Mouse (Mus musculus): ENCODE results near the gene Pnpla6.
A peak's percentile ranks its signal among the peaks of the same experiment; 100 is the strongest.

Pnpla6 gene

DNA sequence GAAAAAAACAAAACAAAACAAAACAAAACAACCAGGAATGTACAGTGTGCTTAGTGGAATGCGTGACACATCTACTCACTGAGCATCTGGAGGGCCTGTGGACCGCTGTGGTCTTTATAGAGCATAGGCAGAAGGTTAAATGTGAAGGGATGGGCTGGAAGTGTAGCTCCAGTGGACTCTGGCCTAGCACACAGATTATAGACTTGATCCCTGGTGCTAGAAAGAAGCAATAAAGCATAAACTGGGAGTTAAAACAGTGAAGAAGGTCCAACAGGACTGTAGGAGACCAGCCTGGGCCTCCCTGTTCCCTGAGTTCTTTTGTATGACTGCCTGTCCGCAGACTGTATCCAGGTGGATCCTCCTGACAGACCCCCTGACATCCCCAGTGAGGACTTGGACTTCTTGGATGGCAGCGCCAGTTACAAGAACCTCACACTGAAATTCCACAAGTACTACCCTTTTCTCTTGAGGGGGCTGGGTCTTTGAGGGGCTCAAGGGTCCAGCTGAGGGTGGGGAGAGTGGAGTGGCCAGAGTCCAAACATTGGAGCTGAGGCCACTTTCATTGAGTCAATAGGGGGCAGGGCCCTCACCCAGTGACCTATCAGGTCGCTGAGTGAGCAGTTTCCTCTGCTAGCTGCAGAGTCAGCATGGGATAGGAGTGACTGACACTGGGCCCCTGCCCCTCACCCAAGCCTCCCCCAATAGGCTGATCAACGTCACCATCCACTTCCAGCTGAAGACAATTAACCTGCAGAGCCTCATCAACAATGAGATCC is 7.0 kb upstream of the Pnpla6 start:
- DNase-seq (ENCODE audit: low spot score in 2 of 2): no peak

DNA sequence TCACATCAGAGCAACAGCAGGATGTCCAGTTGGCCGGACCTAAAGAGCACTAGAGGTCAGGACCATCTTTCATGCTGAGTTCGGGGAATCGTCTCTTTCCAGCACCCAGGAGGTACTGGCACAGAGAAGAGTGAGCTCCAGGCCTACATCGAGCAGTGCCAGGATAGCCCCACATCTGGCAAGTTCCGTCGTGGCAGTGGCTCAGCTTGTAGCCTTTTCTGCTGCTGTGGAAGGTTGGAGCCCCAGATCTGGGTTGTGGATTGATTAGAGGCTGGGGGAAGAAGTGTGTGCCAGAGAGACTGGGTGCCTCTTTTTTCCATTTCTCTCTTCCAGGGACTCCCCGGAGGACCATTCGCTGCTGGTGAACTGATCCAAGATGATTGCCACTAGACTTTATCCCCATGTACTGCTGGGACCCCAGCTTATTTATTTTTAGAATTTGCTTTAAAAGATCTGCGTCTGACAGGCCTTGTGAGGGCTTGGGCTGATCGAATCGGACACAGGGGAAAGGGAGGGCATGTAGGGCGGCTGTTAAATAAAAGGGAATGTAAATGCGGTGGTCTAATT is 420 bp upstream of the Pnpla6 start:
- DNase-seq (ENCODE audit: low spot score in 2 of 2): no peak

DNA sequence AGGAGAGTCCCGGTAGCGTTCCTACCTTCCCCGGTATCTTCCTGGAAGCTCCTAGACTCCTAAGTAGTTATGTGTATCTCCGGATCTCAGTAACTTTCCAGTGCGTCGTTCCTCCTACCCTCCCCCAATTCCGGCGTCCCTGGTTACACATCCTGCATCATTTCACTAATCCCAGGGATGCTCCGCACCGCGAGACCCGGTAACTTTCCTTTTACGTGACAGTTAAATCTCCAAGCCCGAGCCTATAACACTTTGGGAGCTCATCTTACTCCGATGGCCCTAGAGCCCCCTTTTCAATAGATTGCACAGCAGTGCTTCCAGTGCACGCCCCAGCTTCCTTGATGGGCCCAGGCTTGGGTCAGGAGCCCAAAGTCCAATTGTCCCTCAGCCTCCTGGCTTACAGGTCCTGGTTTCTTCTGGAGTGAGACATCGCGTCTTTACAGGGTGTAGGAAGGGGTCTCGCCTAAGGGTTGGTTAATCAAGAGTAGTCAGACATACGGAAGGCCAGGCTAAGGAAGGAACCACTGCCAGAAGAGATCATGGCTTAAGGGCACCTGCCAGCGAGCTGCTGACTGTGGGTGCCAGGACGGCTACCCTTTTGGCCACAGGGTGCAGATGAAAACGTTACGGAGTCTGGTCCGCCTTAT is 710 bp downstream of the Pnpla6 start:
- DNase-seq (ENCODE audit: low spot score in 2 of 2): no peak

DNA sequence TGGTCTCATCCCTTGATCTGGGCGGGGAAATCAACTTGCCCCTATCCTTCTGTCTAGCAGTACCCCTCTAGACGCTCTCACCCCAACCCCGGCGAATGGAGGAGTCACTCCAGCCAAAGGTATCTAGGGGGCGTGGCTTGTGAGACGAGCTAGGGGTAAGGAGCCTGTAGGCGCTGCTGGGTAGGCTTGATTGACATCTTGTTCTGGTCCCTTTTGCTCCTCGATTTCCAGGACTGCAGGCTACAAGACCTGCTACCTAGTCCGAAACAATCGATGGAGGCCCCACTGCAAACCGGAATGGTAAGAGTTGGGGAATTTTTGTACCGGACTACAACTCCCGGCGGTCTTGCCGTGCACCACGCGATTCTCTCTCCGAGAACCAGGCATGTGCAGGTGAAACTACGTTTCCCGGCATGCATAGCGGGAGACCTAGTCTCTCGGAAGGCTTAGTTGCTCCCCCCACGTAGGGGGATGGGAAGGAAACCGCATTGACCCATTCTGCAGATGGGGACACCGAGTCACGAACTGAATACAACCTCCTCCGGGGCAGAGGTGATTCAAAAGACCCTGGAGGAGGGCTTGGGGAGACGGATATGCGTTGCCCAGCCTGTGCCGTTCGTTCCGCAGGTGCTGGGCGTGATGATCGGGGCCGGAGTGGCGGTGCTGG is 1.4 kb downstream of the Pnpla6 start:
- DNase-seq (ENCODE audit: low spot score in 2 of 2): peak; percentile 92

DNA sequence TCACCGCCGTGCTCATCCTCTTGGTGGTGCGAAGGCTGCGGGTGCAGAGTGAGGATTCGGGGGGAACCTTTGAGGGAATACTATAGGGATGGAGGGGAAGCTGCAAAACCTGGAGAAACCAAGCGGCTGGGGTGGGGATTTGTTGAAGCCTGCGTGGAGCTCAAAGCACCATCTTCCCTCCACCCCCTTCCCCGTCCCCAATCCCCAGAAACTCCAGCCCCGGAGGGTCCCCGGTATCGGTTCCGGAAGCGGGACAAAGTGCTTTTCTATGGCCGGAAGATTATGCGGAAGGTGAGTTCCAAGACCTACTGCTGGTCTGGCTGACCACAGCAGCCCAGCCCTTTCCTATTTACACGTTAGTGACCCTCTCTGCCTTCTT is 1.9 kb downstream of the Pnpla6 start:
- DNase-seq (ENCODE audit: low spot score in 2 of 2): no peak

DNA sequence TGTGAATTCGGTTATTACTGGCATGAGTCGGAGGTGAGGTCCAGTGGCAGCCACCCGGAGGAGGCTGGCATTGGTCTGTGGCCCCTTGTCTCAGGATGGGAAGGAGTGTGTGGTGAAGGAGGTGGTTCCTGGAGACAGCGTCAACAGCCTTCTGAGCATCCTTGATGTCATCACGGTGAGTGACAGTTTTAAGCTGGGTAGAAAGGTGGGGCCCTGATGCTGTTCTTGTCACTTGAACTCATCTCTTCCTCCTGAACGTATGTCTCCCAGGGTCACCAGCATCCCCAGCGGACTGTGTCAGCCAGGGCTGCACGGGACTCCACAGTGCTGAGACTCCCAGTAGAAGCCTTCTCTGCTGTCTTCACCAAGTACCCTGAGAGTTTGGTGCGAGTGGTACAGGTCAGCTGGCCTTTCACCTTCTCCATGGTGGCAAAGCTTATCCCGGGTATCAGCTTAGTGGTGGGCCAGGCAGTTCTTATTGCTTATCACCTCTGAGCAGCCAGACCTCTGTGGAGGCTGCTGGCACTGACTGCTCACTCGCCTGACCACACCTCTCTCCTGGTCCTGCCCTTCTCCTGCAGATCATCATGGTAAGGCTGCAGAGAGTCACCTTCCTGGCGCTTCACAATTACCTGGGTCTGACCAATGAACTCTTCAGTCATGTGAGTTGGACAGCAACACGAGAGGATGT is 7.0 kb downstream of the Pnpla6 start:
- no peak for DNase-seq (ENCODE audit: low spot score in 2 of 2)

DNA sequence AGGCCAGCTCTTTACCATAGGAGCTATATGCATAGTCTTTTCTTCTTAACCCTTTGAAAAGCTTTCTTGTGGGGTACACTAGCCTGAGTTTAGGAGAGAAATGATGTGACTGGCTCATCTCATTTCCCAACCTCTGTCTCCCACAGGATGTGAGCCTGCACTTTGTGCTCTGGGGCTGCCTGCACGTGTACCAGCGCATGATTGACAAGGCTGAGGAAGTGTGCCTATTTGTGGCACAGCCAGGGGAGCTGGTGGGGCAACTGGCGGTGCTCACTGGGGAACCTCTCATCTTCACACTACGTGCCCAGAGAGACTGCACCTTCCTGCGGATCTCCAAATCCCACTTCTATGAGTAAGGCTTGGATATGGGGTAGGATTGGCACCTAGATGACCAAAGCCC is 15.6 kb downstream of the Pnpla6 start:
- DNase-seq (ENCODE audit: low spot score in 2 of 2): no peak

DNA sequence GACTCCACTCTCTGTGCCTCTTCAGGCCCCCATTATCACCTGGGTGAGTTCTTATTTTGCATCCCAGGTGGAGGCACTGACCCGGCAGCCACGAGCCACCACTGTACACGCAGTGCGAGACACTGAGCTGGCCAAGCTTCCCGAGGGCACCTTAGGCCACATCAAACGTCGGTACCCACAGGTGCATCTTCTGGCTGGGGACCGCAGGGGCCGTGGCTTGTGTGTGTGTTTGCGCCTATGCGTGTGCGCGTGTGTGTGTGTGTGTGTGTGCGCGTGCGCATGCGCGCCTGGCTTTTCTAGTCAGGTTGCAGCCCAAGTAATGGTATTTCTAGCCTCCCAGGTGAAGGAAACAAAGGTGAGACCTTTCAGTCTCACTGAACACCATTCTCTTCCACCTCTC is 16.8 kb downstream of the Pnpla6 start:
- no peak for DNase-seq (ENCODE audit: low spot score in 2 of 2)

DNA sequence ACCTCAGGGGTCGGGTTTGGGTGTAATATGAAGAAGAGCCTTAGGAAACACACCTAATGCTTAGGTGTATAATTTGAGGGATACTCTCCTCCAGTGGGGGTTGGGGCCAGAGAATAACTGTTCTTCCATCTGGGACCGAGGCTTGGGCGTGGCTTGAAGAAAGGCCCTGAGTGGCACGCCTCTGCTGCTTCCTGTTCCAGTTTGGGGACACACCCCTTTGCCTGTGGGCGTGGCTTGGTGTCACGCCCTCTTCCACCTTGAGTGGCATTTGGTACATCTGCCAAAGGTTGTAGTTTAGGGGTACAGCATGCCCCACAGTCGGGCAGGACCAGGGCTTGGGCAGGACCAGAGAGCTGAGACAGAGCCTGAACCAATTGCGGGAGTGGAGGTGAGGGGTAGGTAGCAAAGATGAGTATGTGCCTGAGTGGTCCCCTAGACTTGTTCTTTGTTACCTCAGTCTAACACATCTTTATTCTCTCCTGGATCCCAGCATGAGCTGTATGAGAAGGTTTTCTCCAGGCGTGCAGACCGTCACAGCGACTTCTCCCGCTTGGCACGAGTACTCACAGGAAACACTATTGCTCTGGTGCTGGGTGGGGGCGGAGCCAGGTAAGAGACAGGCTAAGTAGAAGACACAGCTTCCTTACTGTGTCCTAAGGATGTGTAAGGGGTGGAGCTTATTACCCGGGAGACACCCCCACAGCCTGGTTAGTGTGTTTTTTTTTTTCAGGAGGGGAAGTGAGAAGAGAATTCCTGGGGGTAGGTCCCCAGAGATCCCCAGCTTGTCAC is 21.1 kb downstream of the Pnpla6 start:
- no peak for DNase-seq (ENCODE audit: low spot score in 2 of 2)

DNA sequence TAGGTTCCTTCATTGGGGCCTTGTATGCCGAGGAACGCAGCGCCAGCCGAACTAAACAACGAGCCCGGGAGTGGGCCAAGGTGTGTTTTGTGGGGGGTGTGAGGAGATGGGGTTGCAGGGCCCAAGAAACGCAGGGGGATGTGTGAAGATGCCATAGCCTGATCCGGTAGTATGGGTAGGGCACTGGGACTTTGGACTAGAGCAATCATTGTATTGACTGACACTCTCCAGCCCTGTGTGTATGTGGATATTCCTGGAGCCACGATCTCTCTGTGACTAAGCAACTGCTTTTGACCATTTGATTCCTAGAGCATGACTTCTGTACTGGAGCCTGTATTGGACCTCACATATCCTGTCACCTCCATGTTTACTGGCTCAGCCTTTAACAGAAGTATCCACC is 21.8 kb downstream of the Pnpla6 start:
- DNase-seq (ENCODE audit: low spot score in 2 of 2): no peak

DNA sequence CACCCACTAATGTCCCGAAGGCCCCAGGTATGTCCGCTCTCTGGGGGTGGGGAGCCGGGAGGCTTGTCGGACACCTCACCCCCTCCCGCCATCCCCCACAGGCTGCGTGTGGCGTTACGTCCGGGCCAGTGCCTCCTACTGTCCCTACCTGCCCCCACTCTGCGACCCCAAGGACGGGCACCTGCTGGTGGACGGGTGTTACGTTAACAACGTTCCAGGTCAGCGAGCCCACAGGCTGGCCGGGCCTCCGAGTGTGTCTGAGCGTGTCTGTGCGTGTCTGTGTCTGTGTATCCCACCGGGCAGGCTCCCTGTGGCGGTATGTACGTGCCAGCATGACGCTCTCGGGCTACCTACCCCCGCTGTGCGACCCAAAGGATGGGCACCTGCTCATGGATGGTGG is 22.5 kb downstream of the Pnpla6 start:
- no peak for DNase-seq (ENCODE audit: low spot score in 2 of 2)

DNA sequence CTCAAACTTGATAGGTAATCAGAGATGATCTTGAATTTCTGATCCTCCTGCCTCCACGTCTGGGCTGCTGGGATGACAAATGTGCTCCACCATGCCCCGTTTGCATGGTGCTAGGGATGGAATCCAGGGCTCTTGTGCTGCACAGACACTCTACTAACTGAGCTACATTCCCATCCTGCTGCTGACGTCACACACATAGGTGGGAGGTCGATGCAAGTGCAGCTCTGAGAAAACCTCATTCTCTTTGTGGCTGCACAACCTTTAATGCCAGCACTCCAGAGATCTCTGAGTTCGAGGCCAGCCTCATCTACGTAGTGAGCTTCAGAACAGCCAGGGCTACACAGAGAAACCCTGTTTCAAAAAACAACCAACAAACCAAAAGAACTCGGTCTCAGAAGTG is 24.0 kb downstream of the Pnpla6 start:
- no peak for DNase-seq (ENCODE audit: low spot score in 2 of 2)

DNA sequence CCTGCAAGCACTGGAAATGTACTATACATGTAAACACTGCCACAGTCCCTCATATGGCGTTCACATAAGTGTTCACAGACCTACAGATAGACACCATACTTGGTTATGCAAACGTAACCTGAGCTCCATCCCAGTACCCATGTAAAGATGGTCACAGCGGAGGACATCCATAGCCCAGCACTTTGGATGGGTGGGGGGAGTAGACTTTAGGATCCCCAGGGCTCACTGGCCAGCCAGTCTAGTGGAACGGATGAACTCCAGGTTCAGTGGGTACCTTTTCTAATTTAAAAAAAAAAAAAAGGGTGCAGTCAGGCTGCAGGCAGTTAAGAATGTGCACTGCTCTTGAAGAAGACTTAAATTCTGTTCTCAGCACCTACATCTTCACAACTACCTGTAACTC is 24.9 kb downstream of the Pnpla6 start:
- DNase-seq (ENCODE audit: low spot score in 2 of 2): no peak

DNA sequence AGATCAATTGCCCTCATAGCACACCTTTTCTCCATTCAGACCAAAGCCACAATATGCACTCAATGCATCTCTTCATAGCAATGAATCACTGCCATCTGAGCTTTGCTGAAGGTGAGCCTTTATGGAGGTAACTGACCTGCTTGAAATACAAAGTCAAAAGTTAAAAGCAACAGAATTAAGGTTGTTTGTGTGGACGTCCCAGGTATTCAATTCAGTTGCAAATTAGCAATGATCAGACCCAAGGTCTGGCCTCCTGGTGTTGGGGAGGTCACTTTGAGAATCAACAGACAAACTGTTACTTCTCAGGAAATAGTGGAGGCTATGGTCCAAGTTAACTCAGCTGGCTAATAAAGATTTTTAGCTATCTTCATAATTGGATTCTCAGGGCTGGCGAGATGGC is 31.3 kb downstream of the Pnpla6 start:
- no peak for DNase-seq (ENCODE audit: low spot score in 2 of 2)

DNA sequence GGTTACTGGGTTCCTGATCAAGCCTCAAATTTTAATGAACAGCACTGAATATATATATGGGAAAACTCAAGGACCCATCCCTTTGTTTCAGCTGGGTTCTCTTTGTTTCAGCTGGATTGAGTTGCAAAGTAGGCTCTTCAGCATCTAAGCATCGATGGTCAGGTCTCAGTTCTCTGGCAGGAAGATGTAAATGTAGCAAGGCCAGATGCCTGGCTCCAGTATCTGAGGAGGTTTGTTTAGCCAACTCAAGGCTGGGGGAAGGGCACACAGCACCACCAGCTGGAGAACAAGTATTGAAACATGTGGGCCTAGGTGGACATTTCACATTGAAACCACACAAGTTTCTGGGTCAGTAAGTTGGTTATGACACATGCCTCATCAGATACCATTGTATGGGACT is 37.1 kb downstream of the Pnpla6 start:
- no peak for DNase-seq (ENCODE audit: low spot score in 2 of 2)

DNA sequence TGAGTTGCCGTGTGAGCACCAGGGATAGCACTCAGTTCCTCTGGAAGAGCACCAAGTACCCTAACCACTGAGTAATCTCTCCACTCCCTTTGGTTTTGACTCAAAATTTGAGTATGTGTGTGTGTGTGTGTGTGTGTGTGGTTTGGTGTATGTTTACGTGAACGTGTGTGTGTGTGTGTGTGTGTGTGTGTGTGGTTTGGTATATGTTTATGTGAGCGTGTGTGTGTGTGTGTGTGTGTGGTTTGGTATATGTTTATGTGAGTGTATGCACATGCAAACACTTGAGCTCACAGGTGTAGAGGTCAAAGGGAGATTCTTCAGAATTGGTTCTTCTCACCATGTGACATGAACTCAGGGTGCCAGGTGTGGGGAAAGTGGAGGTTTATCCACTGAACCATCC is 40.9 kb downstream of the Pnpla6 start:
- DNase-seq (ENCODE audit: low spot score in 2 of 2): no peak

DNA sequence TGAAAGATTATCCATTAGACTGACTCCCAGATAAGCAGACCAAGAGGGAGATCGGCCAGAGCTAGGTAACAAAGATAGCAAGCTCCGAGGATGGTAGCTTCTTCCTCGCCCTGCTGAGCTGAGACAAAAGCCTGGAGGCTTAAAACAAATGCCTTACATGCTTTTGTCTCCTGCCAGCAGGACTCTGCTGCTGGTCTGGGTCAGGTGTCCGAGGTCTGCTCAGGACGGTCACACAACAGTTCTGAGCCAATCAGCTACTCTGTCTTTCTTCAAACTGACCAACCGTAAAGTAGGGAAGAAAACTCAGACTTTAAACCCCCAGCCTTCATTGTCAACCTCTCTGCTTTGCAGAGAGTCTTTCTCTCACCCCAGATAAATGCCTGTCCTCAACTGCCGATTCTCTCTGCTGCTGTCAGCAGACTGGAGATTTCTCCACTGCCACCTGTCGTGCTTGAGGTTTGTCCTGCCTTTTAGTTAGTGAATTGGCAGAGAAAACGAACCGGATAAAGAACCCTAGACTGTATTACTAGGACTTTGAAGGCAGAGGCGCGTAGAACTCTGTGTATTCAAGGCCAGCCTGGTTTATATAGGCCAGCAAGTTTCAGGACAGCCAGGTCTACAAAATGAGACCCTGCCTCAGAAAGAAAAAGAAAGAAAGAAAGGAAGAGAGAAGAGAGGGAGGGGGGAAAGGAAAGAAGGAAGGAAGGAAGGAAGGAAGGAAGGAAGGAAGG is 52.6 kb downstream of the Pnpla6 start, which contains the start of gene C330021F23Rik:
Gene C330021F23Rik, plus strand, starts transcription at position 350 of the 731 bp plus-strand sequence.
- no peak for DNase-seq (ENCODE audit: low spot score in 2 of 2)

DNA sequence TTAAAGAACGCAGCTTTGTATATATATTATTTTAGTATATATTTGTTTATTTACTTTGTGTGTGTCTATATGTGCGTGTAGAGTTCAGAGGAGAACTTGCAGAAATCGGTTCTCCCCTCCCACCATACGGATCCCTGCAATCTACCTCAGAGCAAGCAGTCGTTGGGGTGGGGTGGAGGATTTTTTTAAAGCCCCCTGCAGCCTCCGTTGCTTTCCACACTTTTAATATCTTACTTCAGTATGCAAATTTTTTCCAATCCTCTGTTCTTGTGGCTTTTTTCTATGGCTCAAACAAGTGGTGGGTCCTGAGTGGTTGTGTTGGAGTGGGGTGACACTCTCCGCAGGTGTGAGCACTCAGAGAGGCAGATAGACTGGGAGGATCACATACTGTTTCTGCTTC is 53.2 kb downstream of the Pnpla6 start:
- no peak for DNase-seq (ENCODE audit: low spot score in 2 of 2)

DNA sequence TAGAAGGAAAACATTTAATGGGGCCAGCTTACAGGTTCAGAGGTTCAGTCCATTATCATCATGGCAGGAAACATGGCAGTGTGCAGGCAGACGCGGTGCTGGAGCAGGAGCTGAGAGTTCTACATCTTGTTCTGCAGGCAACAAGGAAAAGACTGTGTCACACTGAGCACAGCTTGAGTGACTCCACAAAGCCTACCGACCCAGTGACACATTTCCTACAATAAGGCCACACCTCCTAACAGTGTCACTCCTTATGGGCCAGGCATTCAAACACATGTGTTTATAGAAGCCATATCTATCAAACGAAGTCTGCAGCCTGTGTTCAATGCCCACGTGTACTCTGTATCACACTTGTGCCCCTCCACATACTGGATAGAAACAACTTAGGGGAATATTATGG is 54.6 kb downstream of the Pnpla6 start:
- DNase-seq (ENCODE audit: low spot score in 2 of 2): no peak

DNA sequence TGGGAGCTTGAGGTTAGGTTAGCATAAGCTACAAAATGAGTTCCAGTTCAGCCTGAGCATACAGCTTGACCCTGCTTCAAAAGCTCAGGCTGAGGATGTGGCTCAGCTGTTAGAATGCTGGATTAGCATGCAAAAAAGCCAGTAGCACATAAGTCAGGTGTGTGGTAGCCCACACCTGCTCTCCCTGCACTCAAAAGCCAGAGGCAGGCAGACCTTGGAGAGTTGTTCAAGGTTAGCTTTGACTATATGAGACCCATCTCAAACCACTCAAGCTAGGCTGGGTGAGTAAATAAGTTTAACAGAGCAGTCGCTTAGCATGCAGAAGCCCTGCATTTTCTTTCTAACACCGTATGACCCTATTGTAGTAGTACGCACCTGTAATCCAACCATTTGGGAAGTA is 59.4 kb downstream of the Pnpla6 start:
- DNase-seq (ENCODE audit: low spot score in 2 of 2): no peak

All from urinary bladder, postnatal 36 days (tissue).